Mouse (Mus musculus): ENCODE measurements around the gene Hgfac.
A peak's percentile ranks its signal among the peaks of the same experiment; 100 is the strongest.

Gene Hgfac

GRCm38 (mm10) chr5:35041268-35041829, at the start of gene Hgfac:
Hgfac (plus strand) TSS chr5:35041509.
- DNase-seq = peak; percentile 38 to 65

- no peak for DNase-seq
Observed at GRCm38 (mm10) chr5:34998754-34999153, 42.6 kb upstream of the Hgfac start.

- no peak for DNase-seq
Observed at GRCm38 (mm10) chr5:34999281-34999680, 42.0 kb upstream of the Hgfac start.

- DNase-seq = no peak
Observed at GRCm38 (mm10) chr5:35000323-35000722, 41.0 kb upstream of the Hgfac start.

GRCm38 (mm10) chr5:35001144-35001543, 40.2 kb upstream of the Hgfac start:
- DNase-seq = no peak

GRCm38 (mm10) chr5:35003611-35004162, 37.6 kb upstream of the Hgfac start:
- DNase-seq = no peak

- DNase-seq = no peak
Observed at GRCm38 (mm10) chr5:35004769-35005168, 36.5 kb upstream of the Hgfac start.

- no peak for DNase-seq
Observed at GRCm38 (mm10) chr5:35005659-35006058, 35.6 kb upstream of the Hgfac start.

- peak in 1 of 2 experiments; percentile 32 for DNase-seq
Observed at GRCm38 (mm10) chr5:35006599-35006998, 34.7 kb upstream of the Hgfac start.

GRCm38 (mm10) chr5:35009163-35009562, 32.1 kb upstream of the Hgfac start:
- no peak for DNase-seq

- no peak for DNase-seq
Observed at GRCm38 (mm10) chr5:35010656-35011055, 30.7 kb upstream of the Hgfac start.

- no peak for DNase-seq
Observed at GRCm38 (mm10) chr5:35011156-35011923, 30.0 kb upstream of the Hgfac start.

GRCm38 (mm10) chr5:35014036-35014435, 27.3 kb upstream of the Hgfac start:
- DNase-seq = no peak

- no peak for DNase-seq
Observed at GRCm38 (mm10) chr5:35019673-35020300, 21.5 kb upstream of the Hgfac start.

- peak in 1 of 2 experiments; percentile 35 for DNase-seq
Observed at GRCm38 (mm10) chr5:35020410-35021241, 20.7 kb upstream of the Hgfac start.

GRCm38 (mm10) chr5:35024975-35025374, 16.3 kb upstream of the Hgfac start:
- DNase-seq = peak; percentile 65 to 71

GRCm38 (mm10) chr5:35029303-35029702, 12.0 kb upstream of the Hgfac start:
- no peak for DNase-seq

GRCm38 (mm10) chr5:35029755-35030154, 11.6 kb upstream of the Hgfac start:
- no peak for DNase-seq

- peak; percentile 62 to 69 for DNase-seq
Observed at GRCm38 (mm10) chr5:35033068-35033467, 8.2 kb upstream of the Hgfac start.

GRCm38 (mm10) chr5:35033619-35034018, 7.7 kb upstream of the Hgfac start:
- DNase-seq = no peak

- no peak for DNase-seq
Observed at GRCm38 (mm10) chr5:35035141-35035540, 6.2 kb upstream of the Hgfac start.

- DNase-seq = peak; percentile 38 to 50
Observed at GRCm38 (mm10) chr5:35035795-35036194, 5.5 kb upstream of the Hgfac start.

- no peak for DNase-seq
Observed at GRCm38 (mm10) chr5:35037438-35037837, 3.9 kb upstream of the Hgfac start.

All from lung, postnatal 4 days (tissue).